Mouse (Mus musculus): ENCODE measurements around the gene Hsd3b7. TPM values are rescaled to one million over a fixed set of nuclear protein-coding genes. Genes with fewer than 3 reads are reported as not detected.
A peak's percentile ranks its signal among the peaks of the same experiment; 100 is the strongest.

Hsd3b7 gene
- total RNA-seq, 1 experiment: 14.7 TPM

GRCm38 (mm10) chr7:127840886-127841285, 40.5 kb downstream of the Hsd3b7 start:
- Histone ChIP-seq H3K36me3 (ENCODE audit: control insufficient read depth, insufficient read depth, low read length, poor library complexity, severe bottlenecking) (peaks cover 2% of the 10 kb centered on the region; the same call in 1 of the 2 replicates), H3K4me1 (ENCODE audit: control insufficient read depth in 2 of 2, insufficient read depth in 2 of 2, low read length in 2 of 2, poor library complexity in 1 of 2) (peaks cover 0 to 3% of the 10 kb centered on the region in 2 experiments; a peak in 2 of 4 replicates), H3K9ac (ENCODE audit: insufficient read depth, low read depth, low read length, poor library complexity, severe bottlenecking) (peak overlapping the region; percentile 72), H3K4me3 (ENCODE audit: insufficient read depth in 1 of 2, low read depth in 1 of 2, low read length in 2 of 2, poor library complexity in 1 of 2, severe bottlenecking in 1 of 2) (peak overlapping the region; percentile 17 to 77; a peak in 3 of 4 replicates), H3K9me3 (ENCODE audit: control insufficient read depth, insufficient read depth, low read depth, low read length) (no peaks in the 10 kb centered on the region), H3K27ac (ENCODE audit: insufficient read depth, low read depth, low read length, poor library complexity, severe bottlenecking) (no peak overlapping the region)
- peak; percentile 35; the same call in 1 of the 2 replicates for TF ChIP-seq MAFK (IDR thresholded peaks at IDR 0.05; ENCODE audit: insufficient read depth, low read depth, low read length)
- TF ChIP-seq CHD2 (IDR thresholded peaks at IDR 0.05; ENCODE audit: low read depth, low read length): no peak
- no peak for TF ChIP-seq HCFC1 (IDR thresholded peaks at IDR 0.05; ENCODE audit: borderline replicate concordance, insufficient read depth, low read length)
- in situ Hi-C loops (cut with MboI; ENCODE audit: low sequenced_read_pairs in 2 of 2, unreplicated experiment in 2 of 2): no loop called here
- DNase-seq (ENCODE audit: low read depth, low spot score): no peak

DNA sequence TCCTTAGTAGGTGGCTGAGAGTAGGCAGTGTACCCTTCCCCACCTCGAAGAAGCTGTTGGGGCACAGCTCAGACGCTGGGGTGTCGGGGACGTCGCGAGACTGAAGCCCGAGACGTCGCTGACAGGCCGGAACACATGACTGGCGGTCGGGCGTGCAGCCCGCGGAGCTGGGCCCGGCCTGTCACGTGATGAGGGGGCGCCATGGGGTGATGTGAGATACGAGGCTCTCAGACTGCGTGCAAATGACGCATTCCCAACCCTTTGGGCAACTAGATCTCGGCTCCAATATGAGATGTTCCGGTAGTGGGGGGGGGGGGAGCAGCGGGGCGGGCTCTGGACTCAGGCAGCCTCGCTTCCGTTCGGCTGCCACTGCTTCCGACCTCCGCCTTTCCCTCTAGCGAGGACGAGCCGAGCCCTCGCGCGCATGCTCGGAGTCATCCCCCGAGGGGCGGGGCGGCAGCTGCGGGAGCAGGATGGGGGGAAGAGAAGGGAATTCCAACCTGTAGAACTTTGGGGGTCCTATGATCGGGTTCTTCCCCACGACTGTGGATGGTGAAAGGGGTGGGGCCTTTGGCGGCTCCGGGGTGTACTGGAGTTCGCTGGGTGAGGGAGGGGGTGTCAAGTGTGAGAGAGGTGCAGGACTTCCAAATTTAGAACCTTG, 41.1 kb downstream of the Hsd3b7 start:
- TF ChIP-seq MAFK (IDR thresholded peaks at IDR 0.05; ENCODE audit: insufficient read depth, low read depth, low read length) (no peak), ZNF384 (IDR thresholded peaks at IDR 0.05; ENCODE audit: low read depth, low read length) (no peak), HCFC1 (IDR thresholded peaks at IDR 0.05; ENCODE audit: borderline replicate concordance, insufficient read depth, low read length) (peak; percentile 50; the same call in 1 of the 2 replicates), ZC3H11A (IDR thresholded peaks at IDR 0.05; ENCODE audit: borderline replicate concordance, low read depth, low read length) (no peak), CHD2 (IDR thresholded peaks at IDR 0.05; ENCODE audit: low read depth, low read length) (peak; percentile 96)
- Histone ChIP-seq H3K9me3 (ENCODE audit: control insufficient read depth, insufficient read depth, low read depth, low read length) (no peaks in the 10 kb centered on the region), H3K27ac (ENCODE audit: insufficient read depth, low read depth, low read length, poor library complexity, severe bottlenecking) (peak overlapping the region; percentile 46), H3K4me3 (ENCODE audit: insufficient read depth in 1 of 2, low read depth in 1 of 2, low read length in 2 of 2, poor library complexity in 1 of 2, severe bottlenecking in 1 of 2) (peak overlapping the region; percentile 77 to 88), H3K36me3 (ENCODE audit: control insufficient read depth, insufficient read depth, low read length, poor library complexity, severe bottlenecking) (peaks cover 7% of the 10 kb centered on the region; the same call in 1 of the 2 replicates), H3K9ac (ENCODE audit: insufficient read depth, low read depth, low read length, poor library complexity, severe bottlenecking) (peak overlapping the region; percentile 85), H3K4me1 (ENCODE audit: control insufficient read depth in 2 of 2, insufficient read depth in 2 of 2, low read length in 2 of 2, poor library complexity in 1 of 2) (peaks cover 0 to 3% of the 10 kb centered on the region in 2 experiments; a peak in 2 of 4 replicates)
- DNase-seq (ENCODE audit: low read depth, low spot score): peak; percentile 75
- in situ Hi-C loops (cut with MboI; ENCODE audit: low sequenced_read_pairs in 2 of 2, unreplicated experiment in 2 of 2): no loop called here

DNA sequence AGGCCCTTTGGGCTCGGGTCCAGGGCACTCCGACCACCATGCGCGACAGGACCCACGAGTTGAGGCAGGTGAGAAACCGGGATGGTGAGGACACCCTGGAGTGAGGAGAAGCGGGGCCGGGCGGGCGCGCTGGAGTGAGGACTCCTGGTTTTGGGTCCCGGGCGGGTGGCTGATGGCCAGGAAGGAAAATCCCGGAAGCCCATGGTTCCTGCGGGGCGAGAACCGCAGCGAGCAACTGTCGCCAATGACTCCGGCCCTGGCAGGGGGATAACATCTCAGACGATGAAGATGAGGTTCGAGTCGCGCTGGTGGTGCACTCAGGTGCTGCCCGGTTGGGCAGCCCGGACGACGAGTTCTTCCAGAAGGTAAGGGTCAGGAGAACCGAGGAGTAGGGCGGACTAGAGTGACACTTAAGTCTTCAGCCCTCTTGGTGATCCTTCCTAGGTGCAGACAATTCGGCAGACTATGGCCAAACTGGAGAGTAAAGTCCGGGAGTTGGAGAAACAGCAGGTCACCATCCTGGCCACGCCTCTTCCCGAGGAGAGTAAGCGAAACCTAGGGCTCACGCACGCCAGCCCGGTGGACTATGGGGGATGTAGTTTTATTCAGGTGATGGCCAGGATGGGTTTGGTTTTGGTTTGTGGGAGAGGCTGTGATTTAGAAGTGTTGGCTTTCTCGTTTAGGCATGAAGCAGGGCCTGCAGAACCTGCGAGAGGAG, 41.8 kb downstream of the Hsd3b7 start:
- H3K9ac ChIP-seq (ENCODE audit: insufficient read depth, low read depth, low read length, poor library complexity, severe bottlenecking): peak overlapping the region; percentile 85
- no peak for TF ChIP-seq MAFK (IDR thresholded peaks at IDR 0.05; ENCODE audit: insufficient read depth, low read depth, low read length)
- TF ChIP-seq HCFC1 (IDR thresholded peaks at IDR 0.05; ENCODE audit: borderline replicate concordance, insufficient read depth, low read length): peak; percentile 95
- in situ Hi-C loops (cut with MboI; ENCODE audit: low sequenced_read_pairs in 2 of 2, unreplicated experiment in 2 of 2): no loop called here
- H3K27ac ChIP-seq (ENCODE audit: insufficient read depth, low read depth, low read length, poor library complexity, severe bottlenecking): peak overlapping the region; percentile 26
- peaks cover 11% of the 10 kb centered on the region; the same call in 1 of the 2 replicates for H3K36me3 ChIP-seq (ENCODE audit: control insufficient read depth, insufficient read depth, low read length, poor library complexity, severe bottlenecking)
- DNase-seq (ENCODE audit: low read depth, low spot score): peak; percentile 75
- H3K9me3 ChIP-seq (ENCODE audit: control insufficient read depth, insufficient read depth, low read depth, low read length): no peaks in the 10 kb centered on the region
- H3K4me3 ChIP-seq (ENCODE audit: insufficient read depth in 1 of 2, low read depth in 1 of 2, low read length in 2 of 2, poor library complexity in 1 of 2, severe bottlenecking in 1 of 2): peak overlapping the region; percentile 77 to 88
- peaks cover 0 to 3% of the 10 kb centered on the region in 2 experiments; a peak in 2 of 4 replicates for H3K4me1 ChIP-seq (ENCODE audit: control insufficient read depth in 2 of 2, insufficient read depth in 2 of 2, low read length in 2 of 2, poor library complexity in 1 of 2)

DNA sequence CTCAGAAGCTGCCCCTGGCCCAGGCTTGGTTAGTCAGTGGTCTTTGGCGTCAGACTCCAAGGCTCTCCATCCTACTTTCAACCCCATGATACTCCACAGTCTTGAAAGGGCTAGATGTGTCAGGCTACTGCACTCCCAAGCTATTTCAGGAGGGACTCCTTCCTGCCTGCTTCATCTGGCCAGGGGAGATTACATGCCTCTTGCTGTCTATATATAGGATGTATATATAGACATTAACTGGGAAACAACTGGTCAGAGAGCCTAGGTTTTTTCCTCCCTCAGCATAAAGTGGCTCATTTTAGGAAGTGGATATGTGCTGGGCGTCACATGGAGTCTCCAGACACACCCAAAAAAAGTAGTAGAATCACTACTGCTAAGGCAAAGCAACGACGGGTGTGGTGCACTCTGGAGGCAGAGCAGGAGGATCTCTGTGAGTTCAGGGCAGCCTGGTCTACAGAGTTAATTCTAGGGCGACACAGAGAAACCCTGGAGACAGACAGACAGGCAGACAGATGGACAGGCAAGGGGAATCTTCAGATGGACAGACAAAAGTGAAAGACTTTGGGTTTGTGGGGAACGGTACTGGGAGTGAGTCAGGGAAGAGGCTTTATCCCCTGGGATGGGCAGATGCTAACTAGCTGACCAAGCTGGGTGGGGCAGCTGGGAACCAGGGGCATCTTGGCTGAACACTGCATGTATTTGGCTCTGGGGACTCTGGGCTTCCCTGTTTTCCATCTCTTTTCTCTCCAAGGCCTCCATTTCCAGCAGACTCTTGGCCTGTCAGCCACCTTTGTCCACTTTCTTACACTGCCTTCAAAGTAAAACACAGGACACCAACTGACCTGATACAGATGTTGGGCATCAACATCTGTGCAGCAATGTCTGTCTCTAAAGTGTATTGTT, 49.8 kb downstream of the Hsd3b7 start:
- in situ Hi-C loops (cut with MboI; ENCODE audit: low sequenced_read_pairs in 2 of 2, unreplicated experiment in 2 of 2): no loop called here
- Histone ChIP-seq H3K9me3 (ENCODE audit: control insufficient read depth, insufficient read depth, low read depth, low read length) (no peaks in the 10 kb centered on the region), H3K4me1 (ENCODE audit: control insufficient read depth in 2 of 2, insufficient read depth in 2 of 2, low read length in 2 of 2, poor library complexity in 1 of 2) (peaks cover 0 to 6% of the 10 kb centered on the region in 2 experiments; a peak in 2 of 4 replicates), H3K27ac (ENCODE audit: insufficient read depth, low read depth, low read length, poor library complexity, severe bottlenecking) (no peak overlapping the region), H3K4me3 (ENCODE audit: insufficient read depth in 1 of 2, low read depth in 1 of 2, low read length in 2 of 2, poor library complexity in 1 of 2, severe bottlenecking in 1 of 2) (no peak overlapping the region), H3K36me3 (ENCODE audit: control insufficient read depth, insufficient read depth, low read length, poor library complexity, severe bottlenecking) (peaks cover 18% of the 10 kb centered on the region; the same call in 1 of the 2 replicates), H3K9ac (ENCODE audit: insufficient read depth, low read depth, low read length, poor library complexity, severe bottlenecking) (no peak overlapping the region)
- no peak for DNase-seq (ENCODE audit: low read depth, low spot score)
- TF ChIP-seq ZC3H11A (IDR thresholded peaks at IDR 0.05; ENCODE audit: borderline replicate concordance, low read depth, low read length) (no peak), HCFC1 (IDR thresholded peaks at IDR 0.05; ENCODE audit: borderline replicate concordance, insufficient read depth, low read length) (no peak)

Data from ES-E14 (cell line).